Mouse (Mus musculus): ENCODE results near the gene Fam13c. TPM values are rescaled to one million over a fixed set of nuclear protein-coding genes. Genes with fewer than 3 reads are reported as not detected.

Fam13c gene
- total and polyA plus RNA-seq, 3 experiments, result 0.16 TPM; not detected in 2

GRCm38 (mm10) chr10:70495106-70496104 lies 55.1 kb downstream of the Fam13c start:
- Histone ChIP-seq H3K36me3 (replicated peaks) (no peaks in the 10 kb centered on the region), H3K27me3 (ENCODE audit: insufficient read depth, low read length) (no peaks in the 10 kb centered on the region), H3K4me3 (ENCODE audit: low read depth, low read length) (no peak overlapping the region), H3K4me1 (ENCODE audit: insufficient read depth, low read depth, low read length) (no peaks in the 10 kb centered on the region), H3K9me3 (replicated peaks) (peaks cover 40% of the 10 kb centered on the region)
- ATAC-seq (ENCODE audit: extremely low read depth, insufficient number of reproducible peaks, low FRiP score, poor library complexity, severe bottlenecking) (no peak), DNase-seq (ENCODE audit: low spot score) (no peak)
- no peak for TF ChIP-seq POLR2AphosphoS5 (IDR thresholded peaks at IDR 0.05; ENCODE audit: insufficient replicate concordance, low read depth, low read length)
- no peak for TF ChIP-seq GATA1 (IDR thresholded peaks at IDR 0.05; ENCODE audit: borderline replicate concordance, low read length)
- no peak for TF ChIP-seq CTCF (IDR thresholded peaks at IDR 0.05; ENCODE audit: low read depth, low read length)
- TF ChIP-seq GATA2 (IDR thresholded peaks at IDR 0.05; ENCODE audit: borderline replicate concordance, low read depth, low read length), result no peak
- TF ChIP-seq TAL1 (conservative IDR thresholded peaks at IDR 0.05; ENCODE audit: low read depth, low read length), result no peak

DNA sequence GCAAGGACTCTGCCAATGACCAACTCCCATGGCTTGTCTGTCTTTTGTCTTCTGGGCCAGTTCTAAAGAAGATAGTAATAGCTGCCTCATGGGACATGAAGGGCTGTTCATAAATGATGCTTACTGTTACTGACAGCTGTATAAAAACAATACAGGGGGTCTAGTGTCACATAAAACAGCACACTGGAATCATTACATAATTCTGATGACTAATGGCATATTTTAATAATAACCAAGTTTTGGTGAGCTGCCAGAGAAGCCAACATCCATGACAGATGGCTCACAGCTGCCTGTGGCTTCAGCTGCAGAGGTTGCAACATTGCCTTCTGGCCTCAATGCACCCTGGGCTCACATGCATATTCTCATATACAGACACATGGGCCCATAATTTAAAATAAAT lies 56.7 kb downstream of the Fam13c start:
- DNase-seq (ENCODE audit: low spot score) (no peak), ATAC-seq (ENCODE audit: extremely low read depth, insufficient number of reproducible peaks, low FRiP score, poor library complexity, severe bottlenecking) (no peak)
- no peak for TF ChIP-seq GATA2 (IDR thresholded peaks at IDR 0.05; ENCODE audit: borderline replicate concordance, low read depth, low read length)
- TF ChIP-seq POLR2AphosphoS5 (IDR thresholded peaks at IDR 0.05; ENCODE audit: insufficient replicate concordance, low read depth, low read length), result no peak
- no peak for TF ChIP-seq TAL1 (conservative IDR thresholded peaks at IDR 0.05; ENCODE audit: low read depth, low read length)
- TF ChIP-seq CTCF (IDR thresholded peaks at IDR 0.05; ENCODE audit: low read depth, low read length), result no peak
- no peaks in the 10 kb centered on the region for H3K36me3 ChIP-seq (replicated peaks)
- no peak overlapping the region for H3K4me3 ChIP-seq (ENCODE audit: low read depth, low read length)
- peaks cover 43% of the 10 kb centered on the region for H3K9me3 ChIP-seq (replicated peaks)
- no peaks in the 10 kb centered on the region for H3K4me1 ChIP-seq (ENCODE audit: insufficient read depth, low read depth, low read length)
- no peaks in the 10 kb centered on the region for H3K27me3 ChIP-seq (ENCODE audit: insufficient read depth, low read length)

GRCm38 (mm10) chr10:70498328-70498727 lies 58.0 kb downstream of the Fam13c start:
- TF ChIP-seq GATA1 (IDR thresholded peaks at IDR 0.05; ENCODE audit: borderline replicate concordance, low read length) (no peak), POLR2AphosphoS5 (IDR thresholded peaks at IDR 0.05; ENCODE audit: insufficient replicate concordance, low read depth, low read length) (no peak), GATA2 (IDR thresholded peaks at IDR 0.05; ENCODE audit: borderline replicate concordance, low read depth, low read length) (no peak), CTCF (IDR thresholded peaks at IDR 0.05; ENCODE audit: low read depth, low read length) (no peak), TAL1 (conservative IDR thresholded peaks at IDR 0.05; ENCODE audit: low read depth, low read length) (no peak)
- Histone ChIP-seq H3K36me3 (replicated peaks) (no peaks in the 10 kb centered on the region), H3K9me3 (replicated peaks) (peaks cover 47% of the 10 kb centered on the region), H3K4me1 (ENCODE audit: insufficient read depth, low read depth, low read length) (no peaks in the 10 kb centered on the region), H3K4me3 (ENCODE audit: low read depth, low read length) (no peak overlapping the region), H3K27me3 (ENCODE audit: insufficient read depth, low read length) (no peaks in the 10 kb centered on the region)
- no peak for ATAC-seq (ENCODE audit: extremely low read depth, insufficient number of reproducible peaks, low FRiP score, poor library complexity, severe bottlenecking)
- DNase-seq (ENCODE audit: low spot score), result no peak

- TF ChIP-seq CTCF (IDR thresholded peaks at IDR 0.05; ENCODE audit: low read depth, low read length), result no peak
- no peak for TF ChIP-seq GATA2 (IDR thresholded peaks at IDR 0.05; ENCODE audit: borderline replicate concordance, low read depth, low read length)
- no peak for TF ChIP-seq GATA1 (IDR thresholded peaks at IDR 0.05; ENCODE audit: borderline replicate concordance, low read length)
- Histone ChIP-seq H3K27me3 (ENCODE audit: insufficient read depth, low read length) (no peaks in the 10 kb centered on the region), H3K4me1 (ENCODE audit: insufficient read depth, low read depth, low read length) (no peaks in the 10 kb centered on the region), H3K4me3 (ENCODE audit: low read depth, low read length) (no peak overlapping the region), H3K9me3 (replicated peaks) (peaks cover 43% of the 10 kb centered on the region), H3K36me3 (replicated peaks) (no peaks in the 10 kb centered on the region)
- DNase-seq (ENCODE audit: low spot score) (no peak), ATAC-seq (ENCODE audit: extremely low read depth, insufficient number of reproducible peaks, low FRiP score, poor library complexity, severe bottlenecking) (no peak)
Measured at GRCm38 (mm10) chr10:70499246-70499645, 59.0 kb downstream of the Fam13c start.

DNA sequence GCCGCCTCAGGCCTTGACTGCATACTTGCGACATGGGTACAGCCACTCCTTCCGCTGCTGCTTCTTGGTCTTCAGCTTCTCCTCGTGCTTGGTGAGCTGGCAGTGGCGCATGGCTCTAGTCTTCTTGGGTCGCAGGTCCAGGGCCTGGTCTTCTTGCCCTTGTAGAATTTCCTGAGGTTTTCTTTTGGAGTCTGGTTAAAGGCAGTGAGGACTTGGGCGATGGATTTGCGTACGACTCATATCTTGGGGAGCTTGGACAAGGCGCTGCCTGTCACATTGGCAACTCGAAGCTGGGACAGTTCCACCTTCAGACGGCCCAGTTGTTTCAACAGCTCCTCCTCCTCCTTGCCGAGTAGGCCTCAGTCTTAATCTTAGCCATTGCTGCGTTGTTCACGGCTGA lies 64.6 kb downstream of the Fam13c start:
- Histone ChIP-seq H3K4me3 (ENCODE audit: low read depth, low read length) (no peak overlapping the region), H3K36me3 (replicated peaks) (no peaks in the 10 kb centered on the region), H3K9me3 (replicated peaks) (peaks cover 52% of the 10 kb centered on the region), H3K4me1 (ENCODE audit: insufficient read depth, low read depth, low read length) (no peaks in the 10 kb centered on the region), H3K27me3 (ENCODE audit: insufficient read depth, low read length) (no peaks in the 10 kb centered on the region)
- ATAC-seq (ENCODE audit: extremely low read depth, insufficient number of reproducible peaks, low FRiP score, poor library complexity, severe bottlenecking) (no peak), DNase-seq (ENCODE audit: low spot score) (no peak)
- TF ChIP-seq POLR2AphosphoS5 (IDR thresholded peaks at IDR 0.05; ENCODE audit: insufficient replicate concordance, low read depth, low read length), result no peak
- no peak for TF ChIP-seq GATA1 (IDR thresholded peaks at IDR 0.05; ENCODE audit: borderline replicate concordance, low read length)
- TF ChIP-seq GATA2 (IDR thresholded peaks at IDR 0.05; ENCODE audit: borderline replicate concordance, low read depth, low read length), result no peak
- no peak for TF ChIP-seq CTCF (IDR thresholded peaks at IDR 0.05; ENCODE audit: low read depth, low read length)
- TF ChIP-seq TAL1 (conservative IDR thresholded peaks at IDR 0.05; ENCODE audit: low read depth, low read length), result no peak

DNA sequence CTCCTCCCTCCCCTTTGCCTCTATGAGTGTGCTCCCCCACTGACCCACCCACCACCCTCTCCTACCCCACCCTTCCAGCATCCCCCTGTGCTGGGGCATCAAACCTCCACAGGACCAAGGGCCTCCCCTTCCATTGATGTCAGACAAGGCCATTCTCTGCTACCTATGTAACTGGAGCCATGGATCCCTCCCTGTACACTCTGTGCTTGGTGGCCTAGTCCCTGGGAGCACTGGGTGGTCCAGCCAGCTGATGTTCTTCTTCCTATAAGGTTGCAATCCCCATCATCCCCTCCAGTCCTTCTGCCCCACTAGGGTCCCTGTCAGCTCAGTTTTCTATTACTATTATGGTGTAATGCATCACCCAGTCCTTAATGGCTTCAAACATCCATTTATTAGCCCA lies 65.1 kb downstream of the Fam13c start:
- ATAC-seq (ENCODE audit: extremely low read depth, insufficient number of reproducible peaks, low FRiP score, poor library complexity, severe bottlenecking) (no peak), DNase-seq (ENCODE audit: low spot score) (no peak)
- Histone ChIP-seq H3K36me3 (replicated peaks) (no peaks in the 10 kb centered on the region), H3K9me3 (replicated peaks) (peaks cover 47% of the 10 kb centered on the region), H3K4me1 (ENCODE audit: insufficient read depth, low read depth, low read length) (no peaks in the 10 kb centered on the region), H3K4me3 (ENCODE audit: low read depth, low read length) (no peak overlapping the region), H3K27me3 (ENCODE audit: insufficient read depth, low read length) (no peaks in the 10 kb centered on the region)
- no peak for TF ChIP-seq GATA2 (IDR thresholded peaks at IDR 0.05; ENCODE audit: borderline replicate concordance, low read depth, low read length)
- TF ChIP-seq CTCF (IDR thresholded peaks at IDR 0.05; ENCODE audit: low read depth, low read length), result no peak
- no peak for TF ChIP-seq GATA1 (IDR thresholded peaks at IDR 0.05; ENCODE audit: borderline replicate concordance, low read length)
- no peak for TF ChIP-seq TAL1 (conservative IDR thresholded peaks at IDR 0.05; ENCODE audit: low read depth, low read length)
- no peak for TF ChIP-seq POLR2AphosphoS5 (IDR thresholded peaks at IDR 0.05; ENCODE audit: insufficient replicate concordance, low read depth, low read length)

Measured in G1E (cell line).